Mouse (Mus musculus) ES-Bruce4 (cell line): ENCODE data around the gene Zfp335.

ENCODE experiments used
- CTCF ChIP-seq: IDR thresholded peaks from one replicate; pipeline ENCODE4 v1.8.1; 2011; ENCODE audit warnings: low read depth, low read length
- POLR2A ChIP-seq: IDR thresholded peaks from one replicate; pipeline ENCODE4 v1.8.1; 2011; ENCODE audit warnings: low read length; ENCODE audit not compliant: insufficient read depth

- TF ChIP-seq POLR2A = no peak
- no peak for TF ChIP-seq CTCF
Measured at GRCm38 (mm10) chr2:164916820-164917219, 5.3 kb upstream of the Zfp335 start.
